Mouse (Mus musculus) frontal cortex, adult (tissue): ENCODE results near the gene 5730522E02Rik.

Experiments used
- ATAC-seq: cut with Nextera tagmentation; 2 replicates; pipeline ENCODE4 v1.9.2; 2017; ENCODE audit warnings: mild to moderate bottlenecking, moderate library complexity, mixed read lengths; ENCODE audit not compliant: low TSS enrichment

Gene 5730522E02Rik

DNA sequence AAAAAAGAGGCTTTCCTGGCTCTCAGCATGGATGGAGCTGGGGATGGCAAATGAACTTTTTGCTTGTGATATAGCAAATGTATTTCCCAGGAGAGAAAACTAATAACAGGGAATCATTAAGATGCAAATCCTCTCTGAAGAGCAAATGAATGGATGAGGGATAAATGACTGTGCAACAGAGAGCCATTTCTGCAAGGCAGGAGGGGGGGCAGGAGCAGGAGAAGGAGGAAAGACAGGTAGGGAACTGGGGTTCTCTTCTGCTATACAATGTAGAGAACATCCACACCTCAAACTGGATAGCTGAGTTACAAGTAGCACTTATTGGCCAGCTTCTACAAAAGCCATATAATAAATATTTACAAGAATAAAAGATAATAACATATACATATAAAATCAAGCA lies 390.8 kb downstream of the 5730522E02Rik start:
- ATAC-seq = no peak

- ATAC-seq = no peak
These were observed 397.1 kb downstream of the 5730522E02Rik start for GRCm38 (mm10) chr11:25813446-25813845.

- ATAC-seq = no peak
These were observed 422.9 kb downstream of the 5730522E02Rik start for GRCm38 (mm10) chr11:25787691-25788090.

DNA sequence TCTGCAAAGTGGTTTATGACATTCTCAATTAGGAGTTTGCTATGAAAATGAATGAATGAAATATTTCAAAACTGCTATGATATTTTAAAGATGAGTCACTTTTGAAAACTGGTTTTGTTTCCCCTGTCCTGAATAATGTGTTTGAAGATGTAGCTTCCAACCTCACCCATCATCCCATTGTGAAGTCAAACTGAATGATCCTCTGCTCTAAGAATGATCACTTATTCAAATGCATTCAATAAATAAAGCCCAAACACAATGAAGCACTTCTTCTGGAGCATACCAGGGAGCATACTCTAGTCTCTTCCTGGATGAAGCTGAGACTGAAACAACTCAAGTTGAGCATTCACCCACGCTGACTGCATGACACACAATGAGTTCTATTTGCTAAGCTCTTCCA lies 438.3 kb downstream of the 5730522E02Rik start:
- ATAC-seq = no peak

- no peak for ATAC-seq
These were observed 439.5 kb downstream of the 5730522E02Rik start for GRCm38 (mm10) chr11:25770991-25771568.

DNA sequence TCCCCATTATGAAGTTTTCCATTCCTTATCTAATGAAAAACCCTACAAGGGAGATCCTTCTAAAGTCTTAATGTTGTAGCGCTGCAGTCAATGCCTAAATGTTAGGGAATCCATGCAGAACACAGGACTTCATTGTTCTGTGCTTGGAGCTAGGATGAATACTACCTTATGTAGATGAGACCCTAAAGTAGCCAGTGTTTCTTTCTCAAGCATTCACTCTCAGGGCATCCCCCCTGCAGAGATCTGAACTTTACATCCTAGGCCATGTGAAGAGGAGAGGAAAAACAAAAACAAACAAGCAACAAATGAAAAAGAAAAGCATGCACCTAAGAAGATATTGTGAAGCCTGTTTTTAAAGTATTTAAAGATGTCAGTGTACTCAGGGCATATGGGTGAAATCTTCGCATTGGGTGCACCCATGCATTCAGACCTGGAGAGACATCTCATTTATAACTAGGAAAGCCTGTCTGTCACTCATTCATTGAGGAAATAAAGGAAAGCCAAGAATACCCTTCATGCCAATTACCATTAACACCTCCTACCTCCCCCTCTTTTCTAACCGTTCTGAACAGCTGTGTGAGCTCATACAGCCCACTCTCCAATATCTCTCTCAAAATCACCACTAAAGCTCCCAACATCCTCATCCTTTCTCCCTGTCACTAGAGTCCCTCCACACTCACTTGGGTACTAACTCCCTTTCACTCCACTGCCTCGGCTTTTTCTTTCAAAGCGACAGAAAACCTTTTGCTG lies 442.8 kb downstream of the 5730522E02Rik start:
- ATAC-seq = peak; percentile 90

DNA sequence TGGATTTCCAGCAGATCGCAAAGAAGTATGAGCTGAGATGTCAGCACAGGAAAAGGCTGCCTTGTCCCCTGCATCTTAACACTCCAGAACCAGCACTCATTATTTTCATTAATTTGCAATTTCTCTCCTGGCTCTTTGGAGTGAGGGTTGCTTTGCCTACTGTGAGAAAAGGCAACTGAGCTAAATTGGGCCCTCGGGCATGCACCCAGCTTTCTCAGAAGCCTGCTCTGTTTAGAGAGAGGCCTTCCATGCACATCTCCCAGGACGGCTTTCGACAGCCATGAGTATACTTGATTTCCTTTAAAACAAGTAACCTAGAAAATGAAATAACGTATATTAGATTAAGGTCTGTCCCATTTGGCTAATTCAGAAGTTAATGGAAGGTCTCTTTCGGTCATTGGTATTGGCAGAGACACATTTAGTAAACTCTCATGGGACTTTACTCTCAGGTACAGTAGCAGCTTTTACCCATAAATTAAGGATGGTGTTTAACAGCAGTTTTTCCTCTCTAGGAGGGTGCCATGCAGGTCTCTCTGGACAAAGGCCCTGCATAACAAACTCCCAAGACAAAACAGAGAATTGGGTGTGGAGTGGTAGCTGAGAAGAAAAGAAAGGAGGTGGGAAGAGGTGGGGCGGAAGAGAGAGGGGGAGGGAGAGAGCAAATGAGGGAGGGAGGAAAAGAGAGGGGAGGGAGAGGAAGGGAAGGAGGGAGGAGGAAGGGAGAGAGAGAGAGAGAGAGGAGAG lies 457.2 kb downstream of the 5730522E02Rik start:
- ATAC-seq = 0 out of 2 replicates have a peak, but pooled peaks have one; percentile 34

- ATAC-seq = 0 out of 2 replicates have a peak, but pooled peaks have one; percentile 52
These were observed 458.1 kb downstream of the 5730522E02Rik start for GRCm38 (mm10) chr11:25752418-25752817.

GRCm38 (mm10) chr11:25747098-25747862 lies 463.3 kb downstream of the 5730522E02Rik start:
- ATAC-seq = peak; percentile 76

GRCm38 (mm10) chr11:25743664-25744063 lies 466.9 kb downstream of the 5730522E02Rik start:
- ATAC-seq = no peak

DNA sequence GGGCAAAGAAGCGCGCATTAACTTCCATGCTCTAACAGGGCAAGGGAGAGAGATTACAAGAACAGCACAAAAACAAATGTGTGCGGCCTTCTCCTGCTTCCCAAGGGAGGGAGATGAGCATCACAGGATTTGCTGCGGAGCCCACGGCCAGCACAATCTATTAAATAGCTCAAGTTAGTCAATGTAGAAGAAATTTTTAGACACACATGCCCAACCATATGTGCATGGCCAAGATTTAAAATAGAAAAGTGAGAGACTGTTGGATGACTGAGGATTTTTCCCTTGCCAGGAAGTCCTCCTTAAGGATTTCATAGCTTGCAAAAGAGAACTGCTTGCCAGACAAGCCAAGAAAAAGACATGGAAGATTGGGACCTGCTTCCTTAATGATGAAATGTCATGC lies 473.3 kb downstream of the 5730522E02Rik start:
- peak; percentile 94 for ATAC-seq

GRCm38 (mm10) chr11:25729476-25729875 lies 481.1 kb downstream of the 5730522E02Rik start:
- ATAC-seq = no peak

GRCm38 (mm10) chr11:25715447-25716321 lies 494.9 kb downstream of the 5730522E02Rik start:
- peak; percentile 90 for ATAC-seq

DNA sequence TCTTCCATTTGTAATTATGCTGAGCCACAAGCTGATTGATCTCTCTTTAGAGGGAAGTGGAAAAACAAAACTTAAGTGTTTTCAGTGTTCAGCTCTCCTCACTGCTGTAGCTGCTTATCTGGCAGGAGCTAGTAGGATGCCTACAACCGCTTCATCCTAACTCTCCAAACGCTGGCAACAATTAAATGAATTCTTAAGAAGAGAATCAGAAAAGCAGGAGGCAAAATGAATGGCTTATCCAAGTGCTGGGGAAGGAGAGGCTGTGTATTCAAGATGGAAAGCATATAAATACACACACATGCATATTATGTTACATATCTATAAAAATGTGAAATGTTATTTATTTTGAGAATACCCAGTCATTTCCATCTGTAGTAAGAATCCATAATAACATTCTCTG lies 500.0 kb downstream of the 5730522E02Rik start:
- ATAC-seq = peak; percentile 89

DNA sequence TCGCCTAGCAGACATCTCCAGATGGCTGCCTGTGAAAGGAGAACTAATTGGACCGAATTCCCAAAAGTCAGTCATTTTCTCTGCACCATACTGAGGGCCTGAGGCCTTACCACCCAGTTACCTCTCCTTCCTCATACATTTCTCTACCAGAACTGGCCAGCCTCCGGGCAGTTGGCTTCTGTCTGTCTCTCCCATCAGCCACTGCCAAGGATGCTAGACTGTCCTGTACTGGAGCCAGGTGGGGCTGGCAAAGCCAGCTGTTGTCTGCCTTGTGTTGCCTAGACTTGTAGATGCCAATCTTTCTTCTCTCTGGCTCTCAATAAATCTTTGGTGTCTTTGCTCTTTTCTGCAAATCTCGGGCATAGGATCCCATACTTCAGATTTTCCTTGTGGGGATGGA lies 500.7 kb downstream of the 5730522E02Rik start:
- ATAC-seq = no peak

- ATAC-seq = peak; percentile 62; the same call in 1 of the 2 replicates
These were observed 506.0 kb downstream of the 5730522E02Rik start for GRCm38 (mm10) chr11:25704332-25705168.

- no peak for ATAC-seq
These were observed 507.8 kb downstream of the 5730522E02Rik start for GRCm38 (mm10) chr11:25702791-25703190.

GRCm38 (mm10) chr11:25697508-25698193 lies 512.9 kb downstream of the 5730522E02Rik start:
- peak; percentile 84 for ATAC-seq

DNA sequence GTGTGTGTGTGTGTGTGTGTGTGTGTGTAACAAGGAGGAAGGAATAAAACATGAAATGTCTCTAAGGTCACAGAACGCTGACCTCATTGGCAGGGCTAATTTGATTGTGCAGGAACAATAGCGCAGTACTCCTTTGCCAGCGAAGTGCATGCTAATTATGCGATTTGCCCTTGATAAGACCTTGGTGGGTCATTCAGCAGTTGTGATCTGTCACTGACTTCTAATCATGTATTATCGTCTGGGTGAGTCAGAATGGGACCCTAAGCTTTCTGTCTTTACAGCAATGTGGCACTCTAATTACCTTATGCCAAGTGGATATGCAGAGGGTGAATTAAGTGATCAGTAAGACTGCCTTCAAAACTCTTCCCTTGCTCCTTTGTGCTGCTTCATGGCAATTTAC lies 514.4 kb downstream of the 5730522E02Rik start:
- ATAC-seq = no peak
